Mouse (Mus musculus): Measurements from ENCODE around the gene Gm27179. TPM values are rescaled to one million over a fixed set of nuclear protein-coding genes. Genes with fewer than 3 reads are reported as not detected.
"Not testable (repeated sequence)": the region's sequence is repeated elsewhere in the genome, so short reads cannot be mapped to it uniquely, and the experiment has no call there.

Gm27179 gene
- polyA plus RNA-seq, 1 experiment from 2014 or later = not detected

DNA sequence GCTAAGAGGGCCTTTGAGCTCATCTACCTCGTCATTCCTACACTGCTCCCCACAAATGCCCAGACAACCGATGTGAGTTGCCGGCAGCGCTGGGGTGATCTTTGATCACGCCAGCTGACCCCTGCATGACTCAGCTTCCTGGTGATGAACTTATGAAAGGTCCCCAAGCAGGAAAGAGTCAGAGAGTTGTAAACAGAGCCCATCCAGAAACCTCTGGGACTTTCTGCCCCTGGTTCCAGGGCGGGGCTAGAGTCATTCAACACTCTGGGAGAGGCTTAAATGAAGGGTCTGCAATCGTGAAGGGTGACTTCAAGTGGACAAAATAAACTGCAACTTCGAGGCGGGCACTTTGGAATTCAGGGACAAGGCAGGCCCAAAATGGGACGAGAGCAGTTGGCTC is 24.3 kb downstream of the Gm27179 start:
- not testable (repeated sequence) for H3K4me1 ChIP-seq (replicated peaks; ENCODE audit: control insufficient read depth, insufficient read depth, low read length); H3K4me3 ChIP-seq (ENCODE audit: low read length); H3K27me3 ChIP-seq (ENCODE audit: control insufficient read depth, insufficient read depth, low read depth, low read length); H3K9me3 ChIP-seq (ENCODE audit: control insufficient read depth, low read length); H3K36me3 ChIP-seq (ENCODE audit: control insufficient read depth, insufficient read depth, low read length); H3K9ac ChIP-seq (ENCODE audit: low read length); H3K27ac ChIP-seq (ENCODE audit: low read length); H3K4me2 ChIP-seq (ENCODE audit: low read depth, low read length)
- WGBS = no CpG with 5 or more reads among the region's 10 CpGs
- ATAC-seq (ENCODE audit: low read depth) = peak; percentile 81

GRCm38 (mm10) chr14:69485466-69486135 is 26.7 kb downstream of the Gm27179 start:
- H3K27ac ChIP-seq (ENCODE audit: low read length); H3K4me3 ChIP-seq (ENCODE audit: low read length); H3K4me1 ChIP-seq (replicated peaks; ENCODE audit: control insufficient read depth, insufficient read depth, low read length); H3K9me3 ChIP-seq (ENCODE audit: control insufficient read depth, low read length); H3K9ac ChIP-seq (ENCODE audit: low read length); H3K36me3 ChIP-seq (ENCODE audit: control insufficient read depth, insufficient read depth, low read length); H3K4me2 ChIP-seq (ENCODE audit: low read depth, low read length); H3K27me3 ChIP-seq (ENCODE audit: control insufficient read depth, insufficient read depth, low read depth, low read length); ATAC-seq (ENCODE audit: low read depth): not testable (repeated sequence)
- WGBS = no CpG with 5 or more reads among the region's 18 CpGs

DNA sequence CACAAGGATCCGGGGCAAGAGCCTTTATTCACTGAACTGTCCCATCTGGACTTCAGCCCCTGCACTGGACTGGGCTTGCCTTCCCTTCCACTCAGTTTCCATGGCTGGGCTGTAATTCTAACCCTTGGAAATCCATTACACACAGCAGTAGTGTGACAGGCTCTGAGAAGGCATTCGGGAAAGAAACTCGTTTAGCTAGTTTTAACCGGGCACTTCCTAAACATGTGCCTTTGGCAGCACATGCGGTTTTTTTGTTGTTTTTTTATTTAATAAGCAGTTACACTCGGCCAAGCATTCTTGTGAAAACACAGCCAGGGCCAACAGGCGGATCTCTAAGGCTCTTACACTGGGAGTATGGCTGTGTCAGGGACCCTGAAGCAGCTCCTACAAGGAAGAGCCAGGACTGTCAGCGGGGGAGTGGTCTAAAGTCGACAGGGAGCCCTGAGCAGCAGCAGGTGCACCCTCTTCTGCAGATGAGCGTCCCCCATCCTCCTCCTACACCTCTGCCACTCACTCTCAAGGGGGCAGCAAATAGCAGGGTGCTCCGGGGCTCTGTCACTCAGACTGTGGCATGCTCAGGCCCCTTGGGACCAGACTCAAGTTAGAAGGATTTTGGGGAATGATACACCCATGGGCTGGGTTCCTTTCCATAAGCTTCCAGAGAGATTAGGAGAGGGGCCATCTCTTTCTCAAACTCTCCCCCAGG is 38.3 kb downstream of the Gm27179 start:
- not testable (repeated sequence) for H3K4me2 ChIP-seq (ENCODE audit: low read depth, low read length); H3K27me3 ChIP-seq (ENCODE audit: control insufficient read depth, insufficient read depth, low read depth, low read length); H3K36me3 ChIP-seq (ENCODE audit: control insufficient read depth, insufficient read depth, low read length); H3K9ac ChIP-seq (ENCODE audit: low read length); H3K9me3 ChIP-seq (ENCODE audit: control insufficient read depth, low read length); H3K27ac ChIP-seq (ENCODE audit: low read length); H3K4me1 ChIP-seq (replicated peaks; ENCODE audit: control insufficient read depth, insufficient read depth, low read length); H3K4me3 ChIP-seq (ENCODE audit: low read length)
- no CpG with 5 or more reads among the region's 11 CpGs for WGBS
- peak; percentile 76 for ATAC-seq (ENCODE audit: low read depth)

- H3K4me1 ChIP-seq (replicated peaks; ENCODE audit: control insufficient read depth, insufficient read depth, low read length); H3K4me2 ChIP-seq (ENCODE audit: low read depth, low read length); H3K27me3 ChIP-seq (ENCODE audit: control insufficient read depth, insufficient read depth, low read depth, low read length); ATAC-seq (ENCODE audit: low read depth); H3K36me3 ChIP-seq (ENCODE audit: control insufficient read depth, insufficient read depth, low read length); H3K4me3 ChIP-seq (ENCODE audit: low read length); H3K9me3 ChIP-seq (ENCODE audit: control insufficient read depth, low read length); H3K9ac ChIP-seq (ENCODE audit: low read length); H3K27ac ChIP-seq (ENCODE audit: low read length): not testable (repeated sequence)
- WGBS = no CpG with 5 or more reads among the region's 2 CpGs
These were observed 39.0 kb downstream of the Gm27179 start for GRCm38 (mm10) chr14:69473322-69473721.

- H3K9me3 ChIP-seq (ENCODE audit: control insufficient read depth, low read length); H3K4me2 ChIP-seq (ENCODE audit: low read depth, low read length); H3K36me3 ChIP-seq (ENCODE audit: control insufficient read depth, insufficient read depth, low read length); H3K4me3 ChIP-seq (ENCODE audit: low read length); H3K27me3 ChIP-seq (ENCODE audit: control insufficient read depth, insufficient read depth, low read depth, low read length); H3K4me1 ChIP-seq (replicated peaks; ENCODE audit: control insufficient read depth, insufficient read depth, low read length); H3K9ac ChIP-seq (ENCODE audit: low read length); H3K27ac ChIP-seq (ENCODE audit: low read length): not testable (repeated sequence)
- no CpG with 5 or more reads among the region's 8 CpGs for WGBS
- ATAC-seq (ENCODE audit: low read depth) = 0 out of 2 replicates have a peak, but pooled peaks have one; percentile 43
These were observed 42.1 kb downstream of the Gm27179 start for GRCm38 (mm10) chr14:69470122-69470708.

DNA sequence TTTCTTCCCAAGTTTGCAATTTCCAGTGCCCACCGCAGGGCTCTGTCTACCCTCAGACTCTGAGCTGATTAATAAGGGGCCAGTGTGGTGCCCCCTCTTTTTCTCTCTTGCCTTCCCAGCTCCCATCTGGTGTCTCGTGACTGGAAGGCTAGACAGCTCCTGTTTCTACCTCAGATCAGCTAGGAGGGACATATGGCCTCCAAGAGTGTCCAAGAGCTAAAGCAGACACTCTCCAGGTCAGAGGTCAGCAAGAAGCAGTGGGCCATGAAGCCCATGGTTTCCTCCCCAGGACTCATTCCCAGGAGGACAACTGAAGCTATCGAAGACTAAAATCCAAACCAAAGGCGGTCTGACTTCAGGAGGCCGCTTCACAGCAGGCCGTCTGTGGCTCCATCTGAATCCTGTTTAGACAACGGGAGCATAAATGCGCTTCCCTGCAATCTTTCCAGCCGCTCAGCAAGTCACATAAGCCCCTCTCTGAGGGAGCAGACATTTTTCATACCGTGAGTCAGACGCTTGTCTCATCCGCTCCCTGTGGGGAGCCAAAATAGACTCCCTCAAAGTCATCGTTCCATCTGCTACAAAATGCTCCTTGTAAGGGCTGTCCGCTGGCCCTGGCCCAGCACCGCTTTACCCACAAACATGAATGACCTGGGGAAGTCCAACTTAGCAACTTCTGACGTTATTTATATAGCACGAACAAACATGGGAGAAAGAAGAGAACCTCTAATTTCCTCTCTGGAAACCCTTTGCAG is 44.6 kb downstream of the Gm27179 start:
- not testable (repeated sequence) for H3K27ac ChIP-seq (ENCODE audit: low read length); H3K27me3 ChIP-seq (ENCODE audit: control insufficient read depth, insufficient read depth, low read depth, low read length); H3K4me1 ChIP-seq (replicated peaks; ENCODE audit: control insufficient read depth, insufficient read depth, low read length); H3K36me3 ChIP-seq (ENCODE audit: control insufficient read depth, insufficient read depth, low read length); H3K9ac ChIP-seq (ENCODE audit: low read length); H3K4me3 ChIP-seq (ENCODE audit: low read length); H3K9me3 ChIP-seq (ENCODE audit: control insufficient read depth, low read length); H3K4me2 ChIP-seq (ENCODE audit: low read depth, low read length)
- WGBS = no CpG with 5 or more reads among the region's 17 CpGs
- ATAC-seq (ENCODE audit: low read depth) = peak; percentile 38; the same call in 1 of the 2 replicates

GRCm38 (mm10) chr14:69464465-69464864 is 47.9 kb downstream of the Gm27179 start:
- H3K4me2 ChIP-seq (ENCODE audit: low read depth, low read length); ATAC-seq (ENCODE audit: low read depth); H3K9me3 ChIP-seq (ENCODE audit: control insufficient read depth, low read length); H3K9ac ChIP-seq (ENCODE audit: low read length); H3K27ac ChIP-seq (ENCODE audit: low read length); H3K4me1 ChIP-seq (replicated peaks; ENCODE audit: control insufficient read depth, insufficient read depth, low read length); H3K27me3 ChIP-seq (ENCODE audit: control insufficient read depth, insufficient read depth, low read depth, low read length); H3K4me3 ChIP-seq (ENCODE audit: low read length); H3K36me3 ChIP-seq (ENCODE audit: control insufficient read depth, insufficient read depth, low read length): not testable (repeated sequence)
- no CpG with 5 or more reads among the region's 4 CpGs for WGBS

All from lung, embryonic 16.5 days (tissue).